Mouse (Mus musculus): ENCODE results near the gene Plekhg5. TPM values are rescaled to one million over a fixed set of nuclear protein-coding genes. Genes with fewer than 3 reads are reported as not detected.

Gene Plekhg5
- polyA plus RNA-seq, 1 experiment from 2014 or later, result 11.9 TPM

DNA sequence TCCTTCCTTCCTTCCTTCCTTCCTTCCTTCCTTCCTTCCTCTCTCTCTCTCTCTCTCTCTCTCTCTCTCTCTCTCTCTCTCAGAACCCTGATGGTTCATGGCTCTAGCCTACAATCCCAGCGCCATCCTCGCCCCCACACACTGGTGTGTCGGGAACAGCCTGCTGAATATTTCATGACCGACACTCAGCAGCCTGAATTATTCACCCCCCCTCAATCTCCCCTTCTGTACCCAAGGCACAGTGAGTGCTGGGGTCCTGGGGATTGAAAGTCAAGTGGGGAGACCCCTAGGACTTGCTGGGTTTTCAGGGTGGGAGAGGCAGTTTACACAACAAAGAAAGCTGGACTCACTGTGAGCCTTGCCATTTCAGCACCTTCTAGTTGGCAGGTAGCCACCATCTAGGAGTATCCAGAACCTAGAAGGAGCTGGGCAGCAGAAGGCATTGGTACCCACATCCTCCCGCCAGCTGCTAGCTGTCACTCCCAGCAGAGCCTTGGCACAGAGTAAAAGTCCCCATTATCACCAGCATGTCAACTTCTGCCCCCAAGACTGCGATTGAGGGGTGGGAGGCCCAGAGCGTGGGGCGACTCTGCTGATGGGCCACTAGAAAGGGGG, 69.3 kb downstream of the Plekhg5 start:
- 69% methylated on average over 8 of the region's 8 CpGs for WGBS
- Histone ChIP-seq H3K4me1 (peaks cover 3% of the 10 kb centered on the region; the same call in 1 of the 2 replicates), H3K4me2 (no peak overlapping the region), H3K4me3 (replicated peaks) (no peak overlapping the region), H3K9ac (no peak overlapping the region), H3K27ac (no peak overlapping the region), H3K36me3 (no peaks in the 10 kb centered on the region), H3K27me3 (replicated peaks) (peaks cover 6% of the 10 kb centered on the region; the same call in 1 of the 2 replicates), H3K9me3 (no peaks in the 10 kb centered on the region)
- no peak for ATAC-seq (ENCODE audit: insufficient read depth, low FRiP score, low read depth)

DNA sequence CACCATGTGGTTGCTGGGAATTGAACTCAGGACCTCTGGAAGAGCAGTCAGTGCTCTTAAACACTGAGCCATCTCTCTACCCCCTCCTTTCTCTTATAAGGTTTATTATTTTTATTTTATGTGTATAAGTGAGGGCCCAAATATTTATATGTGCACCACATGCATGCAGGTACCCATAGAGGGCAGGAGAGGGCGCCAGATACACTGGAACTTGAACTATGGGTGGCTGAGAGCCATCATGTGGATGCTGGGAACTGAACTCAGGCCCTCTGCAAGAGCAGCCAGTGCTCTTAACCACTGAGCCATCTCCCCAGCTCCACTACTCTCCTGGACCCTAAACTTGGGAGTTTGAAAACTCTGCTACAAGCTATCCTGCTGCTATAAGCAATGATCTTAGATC, 71.3 kb downstream of the Plekhg5 start:
- peaks cover 6% of the 10 kb centered on the region; the same call in 1 of the 2 replicates for H3K27me3 ChIP-seq (replicated peaks)
- no peaks in the 10 kb centered on the region for H3K36me3 ChIP-seq
- no peak overlapping the region for H3K27ac ChIP-seq
- no peak overlapping the region for H3K9ac ChIP-seq
- H3K4me3 ChIP-seq (replicated peaks), result no peak overlapping the region
- H3K4me1 ChIP-seq, result no peaks in the 10 kb centered on the region
- no peak overlapping the region for H3K4me2 ChIP-seq
- ATAC-seq (ENCODE audit: insufficient read depth, low FRiP score, low read depth), result no peak
- H3K9me3 ChIP-seq, result no peaks in the 10 kb centered on the region
- WGBS, result 41% methylated on average over 1 of the region's 1 CpGs

DNA sequence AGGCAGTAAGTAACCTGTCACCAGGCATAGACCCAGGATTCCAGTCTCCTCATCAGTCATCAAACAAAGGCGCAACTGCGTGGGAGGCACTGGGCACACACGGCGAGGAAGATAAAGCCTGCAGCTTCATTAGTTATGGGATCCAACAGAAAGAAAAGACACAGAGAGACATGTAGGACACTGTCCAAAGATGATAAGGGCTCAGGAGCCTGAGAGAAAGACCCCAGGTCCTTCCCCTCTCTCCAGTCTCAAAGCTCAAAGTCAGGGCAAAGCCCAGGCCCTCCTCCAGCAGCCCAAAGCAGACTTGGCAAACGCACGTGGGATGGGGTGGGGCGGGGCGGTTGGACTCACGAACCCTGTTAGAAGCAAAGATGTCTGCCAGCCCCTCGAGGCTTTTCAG, 73.2 kb downstream of the Plekhg5 start:
- ATAC-seq (ENCODE audit: insufficient read depth, low FRiP score, low read depth), result no peak

DNA sequence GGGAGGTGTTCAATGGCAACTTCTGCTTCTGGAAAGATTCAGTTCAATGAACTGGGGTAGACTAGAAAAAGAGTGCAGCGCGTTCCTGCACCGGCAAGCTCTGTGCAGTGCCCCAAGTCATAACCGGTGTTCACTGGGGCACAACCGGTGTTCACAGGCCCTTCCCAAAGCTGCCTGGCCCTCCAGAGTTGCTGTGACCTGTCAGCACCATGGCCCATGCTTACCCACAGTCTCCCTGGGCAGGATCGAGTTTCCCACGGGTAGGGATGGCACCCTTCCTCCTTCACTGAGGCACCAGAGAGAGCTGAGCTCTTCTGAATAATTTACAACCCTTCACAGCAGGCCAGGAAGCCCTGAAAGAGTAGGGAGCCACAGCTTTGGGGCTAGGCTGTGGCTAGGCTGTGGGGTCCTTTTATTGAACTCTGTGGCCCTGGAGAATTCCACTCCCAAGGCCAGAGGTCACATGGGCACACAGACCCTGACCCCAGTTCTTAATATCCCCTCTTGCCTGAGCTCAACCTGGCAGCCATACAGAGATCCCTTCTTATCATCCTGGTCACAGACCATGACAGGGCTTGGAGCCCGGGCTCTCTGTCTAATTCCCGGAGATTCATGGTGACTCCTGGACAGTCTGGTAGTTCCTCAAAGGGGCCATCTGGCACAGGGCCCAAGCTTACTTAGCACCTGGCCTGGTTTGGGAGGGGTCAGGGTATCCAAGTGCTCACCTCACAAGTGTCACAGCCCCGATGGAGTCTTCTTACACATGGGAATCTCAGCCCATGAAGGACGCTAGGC, 73.9 kb downstream of the Plekhg5 start:
- Histone ChIP-seq H3K9me3 (no peaks in the 10 kb centered on the region), H3K4me2 (no peak overlapping the region), H3K9ac (no peak overlapping the region), H3K4me1 (no peaks in the 10 kb centered on the region), H3K4me3 (replicated peaks) (no peak overlapping the region), H3K36me3 (no peaks in the 10 kb centered on the region), H3K27ac (no peak overlapping the region), H3K27me3 (replicated peaks) (peaks cover 22% of the 10 kb centered on the region)
- 68% methylated on average over 11 of the region's 11 CpGs for WGBS
- no peak for ATAC-seq (ENCODE audit: insufficient read depth, low FRiP score, low read depth)

More for the DNA sequence above, 73.2 kb downstream of the Plekhg5 start:
- H3K36me3 ChIP-seq, result no peaks in the 10 kb centered on the region
- no peak overlapping the region for H3K27ac ChIP-seq
- no peaks in the 10 kb centered on the region for H3K4me1 ChIP-seq
- H3K4me2 ChIP-seq, result no peak overlapping the region
- no peak overlapping the region for H3K4me3 ChIP-seq (replicated peaks)
- whole genome bisulfite sequencing, result 58% methylated on average over 10 of the region's 10 CpGs
- H3K9me3 ChIP-seq, result no peaks in the 10 kb centered on the region
- H3K9ac ChIP-seq, result no peak overlapping the region
- peaks cover 14% of the 10 kb centered on the region; the same call in 1 of the 2 replicates for H3K27me3 ChIP-seq (replicated peaks)

DNA sequence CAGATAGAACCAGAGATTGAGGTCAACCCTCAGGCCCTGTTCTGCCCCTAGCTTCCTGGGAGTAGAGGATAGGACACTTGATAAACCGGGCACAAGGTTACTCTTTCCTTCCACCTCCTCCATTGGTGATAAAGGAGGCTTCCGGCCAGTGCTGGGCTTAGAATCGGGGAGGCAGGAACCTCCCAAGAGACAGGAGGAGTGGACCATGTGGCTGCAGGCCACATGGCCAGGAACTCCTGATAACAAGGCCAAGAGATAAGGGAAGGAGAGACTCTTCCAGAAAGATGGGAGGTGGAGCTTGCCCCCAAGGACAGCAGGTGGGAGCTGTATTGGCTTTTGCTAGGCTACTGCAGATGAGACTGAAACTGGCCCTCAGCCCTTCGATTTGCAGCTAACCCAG, 78.2 kb downstream of the Plekhg5 start:
- H3K9ac ChIP-seq, result no peak overlapping the region
- peaks cover 12% of the 10 kb centered on the region for H3K4me1 ChIP-seq
- no peak overlapping the region for H3K4me2 ChIP-seq
- no peaks in the 10 kb centered on the region for H3K9me3 ChIP-seq
- WGBS, result 60% methylated on average over 4 of the region's 4 CpGs
- H3K27me3 ChIP-seq (replicated peaks), result peaks cover 42% of the 10 kb centered on the region
- no peak for ATAC-seq (ENCODE audit: insufficient read depth, low FRiP score, low read depth)
- no peak overlapping the region for H3K4me3 ChIP-seq (replicated peaks)
- H3K36me3 ChIP-seq, result no peaks in the 10 kb centered on the region
- no peak overlapping the region for H3K27ac ChIP-seq

DNA sequence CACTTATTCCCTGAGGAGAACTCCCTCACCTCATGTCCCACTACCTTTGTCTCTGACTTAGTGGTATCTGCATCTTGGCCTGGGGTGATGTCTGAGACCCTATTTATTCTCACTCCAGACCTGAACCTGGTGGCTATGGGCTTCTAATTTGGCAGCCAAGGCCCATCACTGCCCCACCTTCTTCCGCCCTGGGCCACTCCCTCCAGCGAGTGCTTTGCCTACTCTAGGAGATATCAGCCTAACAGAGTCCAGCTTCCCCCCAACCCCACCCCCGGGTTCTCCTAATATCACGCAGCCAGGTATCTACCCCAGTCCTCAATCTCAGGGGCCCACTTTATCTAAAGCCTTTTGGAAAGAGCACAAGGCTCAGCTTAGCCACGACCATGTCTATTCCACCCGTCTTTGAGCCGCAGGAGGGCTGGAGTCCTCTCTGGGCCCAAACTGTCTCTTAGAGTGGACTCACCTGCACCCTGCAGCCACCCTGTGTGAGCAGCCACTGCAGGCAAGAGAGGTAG, 79.2 kb downstream of the Plekhg5 start:
- WGBS, result 23% methylated on average over 7 of the region's 7 CpGs
- peak overlapping the region; percentile 42 for H3K4me3 ChIP-seq (replicated peaks)
- peaks cover 44% of the 10 kb centered on the region for H3K27me3 ChIP-seq (replicated peaks)
- H3K27ac ChIP-seq, result no peak overlapping the region
- H3K36me3 ChIP-seq, result no peaks in the 10 kb centered on the region
- no peaks in the 10 kb centered on the region for H3K9me3 ChIP-seq
- H3K9ac ChIP-seq, result no peak overlapping the region
- peaks cover 12% of the 10 kb centered on the region for H3K4me1 ChIP-seq
- ATAC-seq (ENCODE audit: insufficient read depth, low FRiP score, low read depth), result no peak
- peak overlapping the region; percentile 71 for H3K4me2 ChIP-seq

DNA sequence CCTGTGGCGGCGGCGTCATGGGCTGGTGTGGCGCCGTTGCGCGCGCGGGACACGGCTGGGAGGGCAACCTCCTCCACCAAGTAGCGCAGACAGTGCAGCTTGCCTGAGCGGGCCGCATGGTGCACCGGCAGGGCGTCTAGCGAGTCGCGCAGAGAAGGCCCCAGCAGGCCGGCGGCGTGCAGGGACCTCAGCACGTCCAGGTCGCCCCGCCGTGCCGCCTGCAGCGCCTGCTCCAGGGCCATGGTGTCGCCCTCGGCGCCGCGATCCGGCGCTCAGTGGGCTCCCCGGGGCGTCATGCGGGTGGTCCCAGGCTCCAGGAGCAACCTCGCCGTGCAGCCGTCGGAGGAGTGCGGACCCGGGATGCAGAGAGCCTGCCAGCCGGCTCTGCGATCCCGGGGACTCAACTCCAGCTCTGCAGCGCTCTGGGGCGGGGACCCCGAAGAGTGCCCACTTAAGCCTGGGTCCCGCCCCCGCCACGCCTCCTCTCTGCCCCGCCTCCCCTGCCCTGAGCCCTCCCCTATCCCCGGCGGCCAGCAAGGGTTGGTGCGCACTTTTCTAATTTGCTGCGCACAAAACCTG, 79.8 kb downstream of the Plekhg5 start, which contains the start of gene Espn:
TSS of gene Espn (minus strand) at position 406 of the 579 bp plus-strand sequence.
- peak; percentile 68 for ATAC-seq (ENCODE audit: insufficient read depth, low FRiP score, low read depth)
- Histone ChIP-seq H3K27me3 (replicated peaks) (peaks cover 46% of the 10 kb centered on the region), H3K4me1 (peaks cover 12% of the 10 kb centered on the region), H3K9me3 (no peaks in the 10 kb centered on the region), H3K4me3 (replicated peaks) (peak within 1 kb of the TSS; percentile 42), H3K36me3 (no peaks in the 10 kb centered on the region), H3K9ac (no peak within 1 kb of the TSS), H3K4me2 (peak within 1 kb of the TSS; percentile 71), H3K27ac (no peak within 1 kb of the TSS)
- 2% methylated on average over 54 of the region's 57 CpGs for WGBS

DNA sequence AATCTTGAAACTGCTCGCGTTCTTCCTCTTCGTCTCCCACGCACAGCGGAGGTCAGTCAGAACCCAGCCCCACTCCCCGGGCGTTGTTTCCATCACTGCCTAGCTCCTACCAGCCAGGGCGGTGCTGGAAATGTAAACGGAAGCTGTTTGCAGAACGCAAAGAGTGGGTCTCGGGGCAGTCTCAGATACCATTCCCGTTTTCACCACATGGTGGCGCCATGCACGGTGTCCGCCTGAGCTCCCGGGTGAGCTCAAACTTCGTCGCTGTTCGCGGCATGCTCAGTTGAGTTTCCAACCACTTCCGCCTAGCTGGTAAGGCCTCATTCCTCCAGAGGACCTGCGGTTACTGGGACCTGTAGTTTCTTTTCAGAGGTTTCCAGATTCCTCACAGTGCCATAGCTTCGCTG, 81.5 kb downstream of the Plekhg5 start:
- Histone ChIP-seq H3K4me3 (replicated peaks) (peak overlapping the region; percentile 17; the same call in 1 of the 2 replicates), H3K27me3 (replicated peaks) (peaks cover 63% of the 10 kb centered on the region), H3K4me1 (peaks cover 23% of the 10 kb centered on the region), H3K36me3 (no peaks in the 10 kb centered on the region), H3K27ac (peak overlapping the region; percentile 54; the same call in 1 of the 2 replicates), H3K4me2 (peak overlapping the region; percentile 50), H3K9ac (no peak overlapping the region), H3K9me3 (no peaks in the 10 kb centered on the region)
- WGBS, result 2% methylated on average over 23 of the region's 23 CpGs
- ATAC-seq (ENCODE audit: insufficient read depth, low FRiP score, low read depth), result peak; percentile 57

DNA sequence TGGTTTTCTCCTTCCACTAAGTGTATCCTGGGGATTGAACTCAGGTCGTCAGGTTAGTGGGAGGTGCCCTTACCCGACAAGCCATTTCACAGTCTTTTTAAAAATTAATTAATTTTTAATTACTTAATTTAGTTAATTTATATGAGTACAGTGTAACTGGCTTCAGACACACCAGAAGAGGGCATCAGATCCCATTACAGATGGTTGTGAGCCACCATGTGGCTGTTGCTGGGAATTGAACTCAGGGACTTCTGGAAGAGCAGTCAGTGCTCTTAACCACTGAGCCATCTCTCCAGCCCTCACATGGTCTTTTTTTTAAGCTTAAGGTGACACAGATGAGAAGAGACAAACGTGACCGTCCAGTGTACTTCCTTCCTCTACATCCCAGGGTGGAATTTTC, 82.7 kb downstream of the Plekhg5 start:
- no peak overlapping the region for H3K27ac ChIP-seq
- H3K4me1 ChIP-seq, result peaks cover 32% of the 10 kb centered on the region
- H3K27me3 ChIP-seq (replicated peaks), result peaks cover 71% of the 10 kb centered on the region
- H3K9ac ChIP-seq, result no peak overlapping the region
- H3K4me2 ChIP-seq, result no peak overlapping the region
- ATAC-seq (ENCODE audit: insufficient read depth, low FRiP score, low read depth), result no peak
- H3K4me3 ChIP-seq (replicated peaks), result no peak overlapping the region
- no peaks in the 10 kb centered on the region for H3K36me3 ChIP-seq
- WGBS, result 63% methylated on average over 4 of the region's 4 CpGs
- no peaks in the 10 kb centered on the region for H3K9me3 ChIP-seq

DNA sequence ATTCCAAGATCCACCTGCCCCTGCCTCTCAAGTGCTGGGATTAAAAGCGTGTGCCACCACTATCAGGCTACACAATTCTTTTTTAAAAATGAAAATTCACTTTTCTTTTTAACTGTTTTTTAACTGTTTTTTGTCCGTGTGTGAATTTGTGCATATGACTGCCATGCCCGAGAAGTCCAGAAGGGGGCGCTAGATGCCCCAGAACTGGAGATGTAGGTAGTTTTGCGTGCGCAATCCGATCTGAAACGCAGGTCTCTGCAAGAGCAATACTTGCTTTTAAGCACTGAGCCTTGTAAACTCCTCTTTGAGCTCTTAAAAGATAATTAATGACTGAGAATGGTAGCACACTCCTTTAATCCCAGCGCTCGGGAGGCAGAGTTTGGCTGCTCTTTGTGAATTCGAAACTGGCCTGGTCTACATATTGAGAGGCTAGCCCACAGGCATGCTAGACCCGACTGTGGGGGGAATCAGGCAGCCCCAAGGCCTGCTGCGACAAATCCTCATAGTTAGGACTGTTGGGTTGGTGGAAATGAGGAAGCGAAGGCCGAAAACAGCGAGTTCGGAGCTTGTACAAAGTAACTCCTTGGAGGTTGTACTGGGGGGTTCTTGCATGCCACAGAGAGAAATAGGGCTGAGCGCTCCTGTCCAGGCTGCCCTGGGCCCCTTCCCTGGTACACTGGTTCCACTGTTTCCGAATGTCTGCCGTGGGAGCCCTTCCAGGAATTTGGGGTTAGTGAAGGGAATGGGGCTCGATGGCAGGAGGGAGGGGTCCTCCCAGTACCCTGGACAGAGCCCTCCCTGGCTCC, 85.7 kb downstream of the Plekhg5 start:
- WGBS, result 15% methylated on average over 21 of the region's 21 CpGs
- H3K9me3 ChIP-seq, result no peaks in the 10 kb centered on the region
- peak overlapping the region; percentile 55 for H3K4me2 ChIP-seq
- H3K27ac ChIP-seq, result no peak overlapping the region
- H3K4me3 ChIP-seq (replicated peaks), result peak overlapping the region; percentile 27
- 0 out of 2 replicates have a peak, but pooled peaks have one; percentile 8 for ATAC-seq (ENCODE audit: insufficient read depth, low FRiP score, low read depth)
- H3K9ac ChIP-seq, result no peak overlapping the region
- peaks cover 61% of the 10 kb centered on the region for H3K27me3 ChIP-seq (replicated peaks)
- peaks cover 24% of the 10 kb centered on the region for H3K4me1 ChIP-seq
- no peaks in the 10 kb centered on the region for H3K36me3 ChIP-seq

DNA sequence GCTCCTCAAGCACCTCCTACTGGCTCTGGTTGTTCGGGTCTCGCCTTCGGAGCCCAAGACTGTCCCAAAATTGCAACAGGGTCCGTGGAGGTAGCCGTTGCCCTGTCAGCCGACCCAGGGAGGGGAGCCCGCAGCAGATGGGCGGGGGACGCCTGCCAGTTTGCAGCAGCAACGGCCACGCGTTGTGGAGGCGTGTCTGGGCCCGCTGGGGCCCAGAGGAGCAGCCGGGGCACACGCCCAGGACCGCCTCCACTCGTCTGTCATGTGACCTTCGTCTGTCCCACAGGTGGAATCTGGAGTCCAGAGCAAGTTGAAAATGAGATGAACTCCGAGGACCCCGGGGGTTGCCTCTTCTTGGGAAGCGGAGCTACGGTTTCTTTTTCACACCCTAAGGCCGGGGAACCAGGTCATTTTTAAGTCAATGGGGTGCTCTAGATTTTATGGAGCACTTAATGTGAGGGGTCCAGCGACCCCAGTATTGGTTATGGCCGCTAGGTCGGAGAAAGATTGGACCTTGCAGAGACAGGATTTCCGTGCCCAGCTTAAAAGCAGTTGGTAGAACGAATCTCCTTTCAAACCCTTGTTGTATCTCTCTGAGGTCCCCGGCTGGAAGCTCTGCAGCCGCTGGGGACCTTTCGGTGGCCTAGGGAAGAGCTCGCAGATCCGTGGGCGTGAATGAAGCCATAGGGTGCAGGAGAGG, 86.4 kb downstream of the Plekhg5 start, which contains the start of gene Hes2:
TSS of gene Hes2 (plus strand) at position 283 of the 700 bp plus-strand sequence.
- Histone ChIP-seq H3K4me2 (peak within 1 kb of the TSS; percentile 55), H3K4me3 (replicated peaks) (peak within 1 kb of the TSS; percentile 27), H3K36me3 (no peaks in the 10 kb centered on the region), H3K4me1 (peaks cover 20% of the 10 kb centered on the region), H3K27me3 (replicated peaks) (peaks cover 56% of the 10 kb centered on the region), H3K9ac (no peak within 1 kb of the TSS), H3K27ac (no peak within 1 kb of the TSS), H3K9me3 (no peaks in the 10 kb centered on the region)
- ATAC-seq (ENCODE audit: insufficient read depth, low FRiP score, low read depth), result 0 out of 2 replicates have a peak, but pooled peaks have one; percentile 32
- 3% methylated on average over 35 of the region's 35 CpGs for WGBS

All from stomach, embryonic 15.5 days (tissue).